Mouse (Mus musculus) megakaryocyte-erythroid progenitor cell, adult 5-6 weeks (primary cell): ENCODE measurements around the gene Rnd2. TPM values are rescaled to one million over a fixed set of nuclear protein-coding genes. Genes with fewer than 3 reads are reported as not detected.

Source experiments
- ATAC-seq: replicated peaks from 2 replicates; pipeline ENCODE4 v1.8.0; 2016; ENCODE audit warnings: mild to moderate bottlenecking, inconsistent platforms; ENCODE audit not compliant: severe bottlenecking, poor library complexity, low FRiP score, low TSS enrichment
- total RNA-seq, 2 experiments: library from RNA; stranded (forward) in 1 of 2; stranded (reverse) in 1 of 2; fragments of 200-1000, 215-1000 nt in 1 of 2; fragments of >200 nt in 1 of 2; fragmentation: Nextera tagmentation in 1 of 2; gene quantifications; 2 replicates each; pipeline ENCODE4 v1.2.3; 2014 to 2017

The Rnd2 gene
- total RNA-seq, 2 experiments from 2014 or later, result 3.8 to 7.2 TPM

- peak; percentile 29 for ATAC-seq
These were observed 21.3 kb downstream of the Rnd2 start for GRCm38 (mm10) chr11:101486126-101486525.

GRCm38 (mm10) chr11:101506269-101506780 is 41.5 kb downstream of the Rnd2 start:
- no peak for ATAC-seq

GRCm38 (mm10) chr11:101507090-101507489 is 42.3 kb downstream of the Rnd2 start:
- no peak for ATAC-seq

- ATAC-seq, result no peak
These were observed 54.1 kb downstream of the Rnd2 start for GRCm38 (mm10) chr11:101518937-101519336.

- ATAC-seq, result no peak
These were observed 54.6 kb downstream of the Rnd2 start for GRCm38 (mm10) chr11:101519364-101519763.

Other genes starting within 250 kb of the Rnd2 start
- gene Ezh1, start 238.5 kb upstream of the Rnd2 start, total RNA-seq (2014; fragmentation: Nextera tagmentation), result 18.2 and 20.6 TPM in 2 replicates
- 13.8 and 20.3 TPM in 2 replicates for gene Ezh1, start 238.5 kb upstream of the Rnd2 start, total RNA-seq (2017)
- gene Ramp2, start 219.0 kb upstream of the Rnd2 start, total RNA-seq (2014; fragmentation: Nextera tagmentation), result not detected in 2 replicates
- not detected in 2 replicates for gene Ramp2, start 219.0 kb upstream of the Rnd2 start, total RNA-seq (2017)
- 112 and 137 TPM in 2 replicates for gene Vps25, start 211.3 kb upstream of the Rnd2 start, total RNA-seq (2014; fragmentation: Nextera tagmentation)
- 44.7 and 71.5 TPM in 2 replicates for gene Vps25, start 211.3 kb upstream of the Rnd2 start, total RNA-seq (2017)
- 0.25 and 1.4 TPM in 2 replicates for gene Wnk4, start 204.4 kb upstream of the Rnd2 start, total RNA-seq (2014; fragmentation: Nextera tagmentation)
- 0.05 and 0.30 TPM in 2 replicates for gene Wnk4, start 204.4 kb upstream of the Rnd2 start, total RNA-seq (2017)
- gene Cntd1, start 186.0 kb upstream of the Rnd2 start, total RNA-seq (2014; fragmentation: Nextera tagmentation), result 2.3 and 3.7 TPM in 2 replicates
- gene Cntd1, start 186.0 kb upstream of the Rnd2 start, total RNA-seq (2017), result 2.1 and 4.2 TPM in 2 replicates
- 67.5 and 86.7 TPM in 2 replicates for gene Coa3, start 185.9 kb upstream of the Rnd2 start, total RNA-seq (2014; fragmentation: Nextera tagmentation)
- gene Coa3, start 185.9 kb upstream of the Rnd2 start, total RNA-seq (2017), result 28.4 and 40.6 TPM in 2 replicates
- 86.7 and 98.7 TPM in 2 replicates for gene Becn1, start 162.7 kb upstream of the Rnd2 start, total RNA-seq (2014; fragmentation: Nextera tagmentation)
- 160 and 162 TPM in 2 replicates for gene Becn1, start 162.7 kb upstream of the Rnd2 start, total RNA-seq (2017)
- gene Psme3, start 148.8 kb upstream of the Rnd2 start, total RNA-seq (2014; fragmentation: Nextera tagmentation), result 239 and 277 TPM in 2 replicates
- 176 and 226 TPM in 2 replicates for gene Psme3, start 148.8 kb upstream of the Rnd2 start, total RNA-seq (2017)
- 7.6 and 11.5 TPM in 2 replicates for gene Aoc2, start 139.9 kb upstream of the Rnd2 start, total RNA-seq (2014; fragmentation: Nextera tagmentation)
- 1.9 and 2.9 TPM in 2 replicates for gene Aoc2, start 139.9 kb upstream of the Rnd2 start, total RNA-seq (2017)
- gene Aoc3, start 134.4 kb upstream of the Rnd2 start, total RNA-seq (2014; fragmentation: Nextera tagmentation), result not detected in 2 replicates
- 0.69 TPM in 1 of 2 replicates, not detected in the other for gene Aoc3, start 134.4 kb upstream of the Rnd2 start, total RNA-seq (2017)
- gene G6pc, start 97.4 kb upstream of the Rnd2 start, total RNA-seq (2014; fragmentation: Nextera tagmentation), result not detected in 2 replicates
- gene G6pc, start 97.4 kb upstream of the Rnd2 start, total RNA-seq (2017), result not detected in 2 replicates
- gene Aarsd1, start 47.4 kb upstream of the Rnd2 start, total RNA-seq (2014; fragmentation: Nextera tagmentation), result 74.9 and 108 TPM in 2 replicates
- gene Aarsd1, start 47.4 kb upstream of the Rnd2 start, total RNA-seq (2017), result 81.8 and 87.7 TPM in 2 replicates
- gene Gm27029, start 40.2 kb upstream of the Rnd2 start, total RNA-seq (2014; fragmentation: Nextera tagmentation), result 4.9 and 7.1 TPM in 2 replicates
- gene Gm27029, start 40.2 kb upstream of the Rnd2 start, total RNA-seq (2017), result 0.61 TPM in 1 of 2 replicates, not detected in the other
- 5.1 and 6.5 TPM in 2 replicates for gene Rundc1, start 39.9 kb upstream of the Rnd2 start, total RNA-seq (2014; fragmentation: Nextera tagmentation)
- gene Rundc1, start 39.9 kb upstream of the Rnd2 start, total RNA-seq (2017), result 1.5 and 6.2 TPM in 2 replicates
- gene Ptges3l, start 39.7 kb upstream of the Rnd2 start, total RNA-seq (2014; fragmentation: Nextera tagmentation), result not detected in 2 replicates
- not detected in 2 replicates for gene Ptges3l, start 39.7 kb upstream of the Rnd2 start, total RNA-seq (2017)
- 1,243 and 1,644 TPM in 2 replicates for gene Rpl27, start 22.7 kb upstream of the Rnd2 start, total RNA-seq (2014; fragmentation: Nextera tagmentation)
- 3,990 and 4,375 TPM in 2 replicates for gene Rpl27, start 22.7 kb upstream of the Rnd2 start, total RNA-seq (2017)
- gene Ifi35, start 16.6 kb upstream of the Rnd2 start, total RNA-seq (2014; fragmentation: Nextera tagmentation), result 35.5 and 44.1 TPM in 2 replicates
- gene Ifi35, start 16.6 kb upstream of the Rnd2 start, total RNA-seq (2017), result 31.7 and 33.5 TPM in 2 replicates
- 6.5 and 7.4 TPM in 2 replicates for gene Vat1, start 1.2 kb downstream of the Rnd2 start, total RNA-seq (2014; fragmentation: Nextera tagmentation)
- 3.3 and 5.4 TPM in 2 replicates for gene Vat1, start 1.2 kb downstream of the Rnd2 start, total RNA-seq (2017)
- 37.5 and 45.4 TPM in 2 replicates for gene Brca1, start 87.0 kb downstream of the Rnd2 start, total RNA-seq (2014; fragmentation: Nextera tagmentation)
- 38.5 and 49.6 TPM in 2 replicates for gene Brca1, start 87.0 kb downstream of the Rnd2 start, total RNA-seq (2017)
- gene Nbr1, start 87.2 kb downstream of the Rnd2 start, total RNA-seq (2014; fragmentation: Nextera tagmentation), result 50.1 and 74.2 TPM in 2 replicates
- gene Nbr1, start 87.2 kb downstream of the Rnd2 start, total RNA-seq (2017), result 43.3 and 45.3 TPM in 2 replicates
- gene Tmem106a, start 117.2 kb downstream of the Rnd2 start, total RNA-seq (2014; fragmentation: Nextera tagmentation), result 0.85 and 1.7 TPM in 2 replicates
- 0.80 TPM in 1 of 2 replicates, not detected in the other for gene Tmem106a, start 117.2 kb downstream of the Rnd2 start, total RNA-seq (2017)
- not detected in 2 replicates for gene Gm11634, start 134.3 kb downstream of the Rnd2 start, total RNA-seq (2014; fragmentation: Nextera tagmentation)
- gene Gm11634, start 134.3 kb downstream of the Rnd2 start, total RNA-seq (2017), result not detected in 2 replicates
- 13.0 and 21.8 TPM in 2 replicates for gene Rdm1, start 162.2 kb downstream of the Rnd2 start, total RNA-seq (2014; fragmentation: Nextera tagmentation)
- 2.0 and 5.3 TPM in 2 replicates for gene Rdm1, start 162.2 kb downstream of the Rnd2 start, total RNA-seq (2017)
- 0.22 TPM in 1 of 2 replicates, not detected in the other for gene Arl4d, start 200.5 kb downstream of the Rnd2 start, total RNA-seq (2014; fragmentation: Nextera tagmentation)
- 5.8 TPM in 1 of 2 replicates, not detected in the other for gene Arl4d, start 200.5 kb downstream of the Rnd2 start, total RNA-seq (2017)